Mouse (Mus musculus) c-Kit-negative CD71-positive TER-119-positive erythroid progenitor cells, embryonic 14.5 days (primary cell): ENCODE measurements around the gene Psmg3.

ENCODE experiments used
- DNase-seq: peaks from one replicate; pipeline ENCODE4 v3.0.0-alpha.2; 2013; ENCODE audit warnings: low read depth, low spot score

Gene Psmg3

DNA sequence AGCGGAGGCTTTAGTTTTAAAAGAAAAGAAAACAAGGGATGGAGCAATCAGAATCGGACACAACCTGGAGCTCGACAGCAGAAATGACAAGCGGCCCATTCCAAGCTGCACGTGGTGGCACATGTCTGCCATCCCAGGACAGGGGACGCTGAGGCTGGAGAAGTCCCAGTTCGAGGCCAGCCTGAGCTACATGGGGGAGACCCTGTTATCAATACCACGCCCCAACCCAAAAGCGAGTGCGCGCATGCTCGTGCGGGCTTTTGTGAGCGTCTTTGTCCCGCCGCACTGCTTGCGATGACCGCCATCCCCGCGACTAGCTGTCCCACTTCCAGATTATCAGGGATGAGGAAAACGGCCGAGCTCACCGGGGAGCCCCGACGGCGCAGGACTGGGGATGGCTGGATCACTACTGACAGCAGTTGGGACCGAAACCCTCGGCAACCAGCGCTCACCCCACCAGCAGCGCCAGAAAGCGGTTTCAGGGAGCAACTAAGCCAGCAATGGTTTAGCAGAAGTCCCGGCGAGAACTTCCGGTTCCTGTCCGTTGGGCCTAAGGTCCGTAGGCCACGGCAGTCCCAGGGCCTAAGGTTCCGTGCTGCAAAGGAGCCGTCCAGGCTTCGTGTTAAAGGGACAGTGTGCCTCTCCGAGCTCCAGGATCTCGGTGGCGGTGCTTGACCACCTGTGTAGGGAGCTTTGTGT is at the start of gene Psmg3, which contains the start of gene Gm26938:
Psmg3 (minus strand) TSS at position 529 of the 699 bp plus-strand sequence.
Gm26938 (minus strand) TSS at position 51 of the 699 bp plus-strand sequence.
- peak; percentile 79 for DNase-seq

DNA sequence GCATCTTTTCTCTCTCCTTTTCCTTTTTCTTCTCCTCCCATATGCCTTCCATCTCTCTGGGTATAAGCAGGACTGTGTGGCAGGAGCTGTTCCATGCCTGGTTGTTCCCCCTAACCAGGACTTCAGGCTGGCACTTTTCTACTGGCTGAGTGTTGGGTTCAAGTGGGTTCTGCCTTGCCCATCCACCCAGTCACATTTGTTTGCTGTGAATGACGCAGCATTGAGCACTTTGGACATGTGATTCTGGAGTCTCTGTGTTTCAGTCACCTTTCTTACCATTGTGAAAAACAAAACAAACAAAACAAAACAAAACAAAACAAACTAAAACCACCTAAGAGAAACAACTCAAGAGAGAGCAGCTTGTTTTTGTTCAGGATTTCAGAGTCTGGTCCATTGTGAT is 44.8 kb upstream of the Psmg3 start:
- DNase-seq = no peak

DNA sequence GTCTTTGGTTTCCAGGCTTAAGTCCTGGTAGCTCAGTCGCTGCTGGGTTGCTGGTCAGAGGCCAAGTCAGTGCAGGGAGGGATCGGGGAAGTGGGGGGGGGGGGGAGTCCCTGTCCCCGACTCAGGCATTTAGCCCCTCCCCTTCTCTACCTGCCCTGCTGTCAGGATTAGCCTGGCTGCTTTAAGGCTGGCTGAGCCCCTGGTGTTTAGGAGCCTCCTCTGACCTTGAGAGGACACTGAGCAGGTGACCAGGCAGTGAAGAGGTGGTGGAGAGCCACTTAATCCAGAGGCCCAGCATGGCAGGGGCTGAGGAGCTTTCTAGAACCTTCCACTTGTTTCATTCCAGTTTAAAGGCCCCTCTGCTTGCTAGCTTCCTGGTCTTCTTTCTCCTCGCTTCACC is 44.2 kb upstream of the Psmg3 start:
- DNase-seq = no peak

DNA sequence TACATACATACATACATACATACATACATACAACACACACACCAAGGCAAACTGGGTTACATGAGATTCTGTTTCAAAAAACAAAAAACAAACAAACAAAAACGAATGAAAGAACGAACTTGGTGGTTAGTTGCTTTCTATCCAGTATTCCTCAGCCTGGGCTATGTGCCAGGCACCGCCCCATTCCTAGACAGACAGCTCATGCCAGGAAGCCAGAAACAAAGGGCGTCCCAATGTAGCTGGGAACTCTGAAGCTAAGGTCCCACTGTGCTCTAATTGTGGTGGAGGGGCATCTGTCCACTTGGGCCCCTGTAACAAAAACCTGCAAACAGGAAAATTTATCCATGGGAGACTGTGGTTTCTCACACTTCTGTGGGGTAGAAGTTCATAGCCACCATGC is 36.1 kb upstream of the Psmg3 start:
- DNase-seq = no peak

DNA sequence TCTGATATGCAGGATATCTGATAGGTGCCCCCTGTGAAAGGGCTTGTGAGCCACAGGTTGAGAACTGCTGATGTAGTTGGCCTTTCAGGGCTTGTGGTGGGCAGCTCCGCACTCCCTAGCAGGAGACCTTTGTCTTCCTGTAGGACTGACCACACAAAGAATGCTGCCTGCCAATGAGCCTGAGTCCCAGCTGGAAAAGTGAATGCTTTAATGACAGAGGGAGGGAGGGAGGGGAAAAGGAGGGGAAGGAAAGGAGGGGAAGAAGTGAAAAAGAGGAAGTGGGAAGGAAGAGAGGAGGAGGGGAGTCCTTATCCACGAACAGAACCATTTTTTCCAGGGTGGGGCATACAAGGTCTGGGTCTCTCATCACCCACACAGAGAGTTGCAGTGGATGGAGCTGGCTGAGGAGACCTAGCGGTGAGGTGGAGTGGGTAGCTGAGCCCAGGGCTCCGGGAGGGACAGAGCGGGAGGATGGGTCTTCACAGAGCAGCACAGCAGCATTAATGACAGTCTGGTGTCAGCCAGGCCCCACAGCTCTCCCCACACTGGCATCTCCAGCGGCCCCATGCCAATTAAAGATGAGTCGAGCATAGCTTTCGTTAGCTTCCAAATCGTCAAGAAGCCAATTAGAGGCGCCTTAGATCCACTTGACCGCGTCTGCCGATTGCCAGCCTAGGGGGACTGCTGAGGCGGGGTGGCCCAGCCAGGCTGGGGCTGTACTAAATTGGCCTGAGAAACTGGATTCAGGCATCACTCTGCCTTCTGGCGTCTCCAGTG is 33.8 kb upstream of the Psmg3 start:
- DNase-seq = no peak

DNA sequence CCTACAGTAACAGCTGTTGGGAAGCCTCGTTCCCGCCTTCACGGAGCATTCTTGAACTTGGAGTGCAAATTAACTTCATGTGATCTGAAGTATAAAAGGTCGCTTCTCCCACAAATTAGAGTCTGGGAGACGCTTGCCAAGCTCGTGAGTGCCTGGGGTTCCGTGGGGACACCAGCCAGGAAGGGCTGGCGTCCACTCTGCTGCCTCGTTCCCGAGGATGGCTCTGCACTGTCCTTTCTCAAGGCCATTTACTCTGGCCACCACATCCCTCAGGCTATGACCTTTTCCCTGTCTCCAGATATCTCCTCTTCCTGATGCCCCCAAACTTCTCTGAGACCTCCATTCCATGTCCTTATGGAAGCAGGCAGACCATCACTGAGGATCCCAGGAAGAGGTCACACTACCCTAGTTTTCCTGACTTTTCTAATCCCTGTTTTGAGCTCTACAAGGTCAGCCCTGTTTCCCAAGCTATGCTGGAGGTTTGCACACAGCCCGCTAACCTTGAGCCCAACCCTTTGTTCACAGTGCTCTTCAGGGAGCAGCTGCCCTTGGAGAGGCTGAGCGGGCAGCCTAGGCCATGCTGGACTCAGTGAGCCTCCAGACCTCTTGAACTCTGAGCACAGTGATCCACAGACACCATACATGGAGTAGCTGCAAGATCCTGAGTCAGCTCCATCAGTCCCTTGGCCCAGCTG is 23.1 kb upstream of the Psmg3 start:
- DNase-seq = no peak

DNA sequence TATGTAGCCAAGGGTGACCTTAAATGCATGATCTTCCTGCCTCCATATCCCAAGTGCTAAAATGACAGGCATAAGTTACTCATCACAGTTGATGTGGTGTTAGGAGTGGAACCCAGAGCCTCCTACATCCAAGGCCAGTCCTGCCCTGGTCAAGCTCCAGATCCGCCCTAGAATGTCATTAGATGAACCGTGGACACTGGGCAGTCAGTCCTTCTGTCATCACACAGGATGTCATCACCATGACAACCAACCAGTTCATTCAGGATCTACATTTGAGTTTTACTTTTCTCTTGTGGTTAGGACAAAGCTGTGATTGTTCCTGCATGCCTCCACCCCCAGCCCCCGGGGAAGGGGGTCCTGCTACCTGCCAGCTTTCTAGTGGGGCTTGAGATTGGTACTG is 12.5 kb upstream of the Psmg3 start:
- no peak for DNase-seq

DNA sequence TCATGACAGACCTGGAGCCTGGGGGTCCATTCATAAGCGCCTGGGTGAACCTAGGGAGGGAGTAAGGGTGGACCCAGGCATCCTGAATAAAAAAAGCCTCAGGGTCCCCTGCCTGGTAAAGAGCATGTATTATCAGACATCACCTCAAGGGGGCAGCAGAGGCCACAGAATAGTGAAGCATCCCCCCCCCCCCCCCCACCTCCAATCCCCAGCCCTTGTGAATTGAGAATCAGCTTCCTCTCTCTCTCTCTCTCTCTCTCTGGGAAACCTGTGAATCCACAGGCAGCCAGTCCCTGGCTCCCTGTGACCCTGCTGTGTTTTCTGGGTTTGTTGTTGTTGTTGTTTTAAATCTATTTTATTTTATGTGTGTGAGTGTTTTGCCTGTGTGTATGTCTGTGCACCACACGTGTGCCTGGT is 11.8 kb upstream of the Psmg3 start:
- DNase-seq = no peak

DNA sequence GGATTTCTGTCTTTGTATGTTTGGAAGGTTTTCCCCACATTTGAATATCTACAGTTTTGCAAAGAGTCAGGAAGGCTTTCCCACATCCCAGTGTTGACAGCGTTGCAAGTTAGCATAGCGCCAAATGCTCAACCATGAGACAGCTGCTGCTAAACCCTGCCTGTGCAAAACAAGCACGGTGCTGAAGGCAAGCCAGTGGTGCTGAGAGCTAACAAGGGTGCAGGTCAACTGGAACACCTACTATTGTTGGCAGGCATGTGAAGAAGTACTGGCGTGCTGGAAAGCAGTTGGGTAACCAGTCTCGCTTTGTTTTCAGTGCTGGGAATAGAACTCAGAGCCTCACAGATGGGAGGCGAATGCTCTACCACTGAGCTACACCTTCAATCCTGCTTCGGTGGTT is 9.0 kb upstream of the Psmg3 start:
- no peak for DNase-seq

DNA sequence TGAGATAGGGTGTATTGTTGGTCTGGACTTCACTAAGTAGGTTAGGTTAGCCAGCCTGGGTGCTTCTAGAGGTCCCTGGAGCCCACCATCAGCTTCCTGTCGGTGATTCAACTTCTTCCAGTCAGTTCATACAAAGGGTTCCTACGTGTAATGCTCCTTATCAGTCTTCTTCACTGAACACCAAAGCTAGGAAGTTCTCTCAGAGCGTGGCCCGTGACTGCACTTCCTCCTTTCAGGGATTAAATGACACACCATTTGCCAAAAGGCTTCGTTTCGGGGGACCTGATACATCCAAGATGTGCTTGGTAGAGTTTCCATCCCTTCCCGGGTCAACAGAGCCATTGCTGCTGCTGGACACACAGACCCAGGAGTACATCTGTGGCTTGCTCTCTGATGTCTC is 5.4 kb upstream of the Psmg3 start:
- no peak for DNase-seq

DNA sequence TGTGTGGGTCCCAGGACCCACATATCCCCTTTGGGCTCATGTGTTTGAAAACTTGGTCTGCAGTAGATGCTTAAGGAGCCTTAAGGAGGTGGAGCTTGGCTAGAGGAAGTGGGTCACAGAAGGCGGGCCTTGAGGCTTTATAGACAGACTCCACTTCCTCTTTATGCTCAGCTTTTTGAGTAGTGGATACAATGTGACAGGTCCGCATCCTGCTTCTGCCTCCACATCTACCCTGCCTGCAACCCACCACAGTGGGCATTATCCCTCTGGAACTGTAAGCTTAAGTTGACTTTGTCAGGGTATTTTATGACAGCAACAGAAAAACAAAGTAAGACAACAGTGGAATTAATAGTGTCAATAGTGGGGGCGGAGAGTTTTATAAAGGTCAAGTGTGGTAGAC is 4.0 kb upstream of the Psmg3 start:
- no peak for DNase-seq

DNA sequence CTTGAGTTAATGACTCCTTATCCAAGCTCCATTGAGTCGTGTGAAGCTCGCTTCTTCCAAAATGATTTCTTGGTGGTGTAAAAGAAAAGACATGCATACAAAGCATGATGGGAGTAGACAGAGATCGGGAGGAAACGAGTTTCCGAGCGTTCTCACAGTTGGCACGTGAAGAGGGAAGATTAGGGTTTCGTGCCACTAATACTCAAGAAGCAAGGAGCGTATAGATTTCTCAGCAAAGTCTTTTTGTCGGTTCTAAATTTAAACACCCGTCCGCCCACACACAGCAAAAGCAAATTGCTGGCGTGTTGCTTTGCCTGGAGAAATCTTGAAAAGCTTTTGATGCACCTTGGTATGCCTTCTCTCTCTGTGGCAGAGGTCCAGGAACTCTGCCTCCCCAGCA is 2.7 kb upstream of the Psmg3 start:
- DNase-seq = no peak

DNA sequence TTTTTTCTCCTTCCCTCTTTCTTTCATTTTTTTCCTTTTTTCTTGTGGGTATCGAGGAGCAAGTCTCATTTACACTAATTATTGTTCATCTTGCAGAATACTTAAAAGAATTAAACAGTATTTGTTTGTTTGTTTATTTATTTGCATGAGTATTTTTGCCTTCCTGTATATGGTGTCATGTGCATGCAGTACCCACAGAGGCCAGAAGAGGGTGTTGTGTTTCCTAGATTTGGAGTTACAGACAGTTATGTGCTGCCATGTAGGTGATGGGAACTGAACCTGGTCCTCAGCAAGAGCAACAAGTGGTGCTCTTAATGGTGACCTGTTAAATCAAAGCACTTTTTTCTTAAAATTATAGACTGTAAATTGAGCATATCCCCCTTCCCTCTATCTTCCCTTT is 908 bp upstream of the Psmg3 start:
- no peak for DNase-seq

DNA sequence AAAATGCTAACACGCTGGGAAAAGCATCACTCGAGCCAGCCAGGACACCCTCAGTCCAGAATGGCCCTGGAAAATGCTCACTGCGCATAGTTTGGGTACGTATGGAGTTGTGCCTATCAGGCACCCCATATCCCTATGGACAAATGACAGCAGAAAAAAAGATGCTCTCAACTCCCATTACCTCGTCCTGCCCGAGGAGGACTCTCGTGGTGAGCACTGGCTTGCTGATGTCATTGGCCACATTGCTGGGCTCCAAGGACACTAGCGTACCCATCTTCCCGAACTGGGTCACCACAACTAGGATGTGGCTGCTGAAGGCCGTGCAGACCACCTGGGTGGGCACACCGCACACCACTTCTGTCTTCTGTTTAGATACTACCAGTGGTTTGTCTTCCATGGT is 738 bp downstream of the Psmg3 start:
- no peak for DNase-seq

DNA sequence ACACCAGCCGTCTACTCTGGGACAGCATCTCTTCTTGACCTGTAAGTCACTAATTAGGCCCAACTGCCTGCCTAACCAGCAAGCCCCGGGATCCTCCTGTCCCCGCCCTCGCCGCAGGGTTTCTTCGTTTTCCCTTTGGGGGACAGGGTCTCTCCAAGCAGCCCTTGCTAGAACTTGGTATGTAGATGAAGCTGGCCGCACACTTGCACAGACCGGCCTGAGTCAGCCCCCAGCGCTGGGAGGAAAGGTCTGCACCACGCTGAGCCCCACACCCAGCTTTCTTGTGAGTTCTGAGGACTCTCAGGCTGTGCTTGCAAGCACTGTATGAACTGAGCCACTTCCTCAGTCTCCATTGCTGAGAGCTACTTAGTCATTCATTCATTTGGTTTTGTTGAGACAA is 2.2 kb downstream of the Psmg3 start:
- no peak for DNase-seq

DNA sequence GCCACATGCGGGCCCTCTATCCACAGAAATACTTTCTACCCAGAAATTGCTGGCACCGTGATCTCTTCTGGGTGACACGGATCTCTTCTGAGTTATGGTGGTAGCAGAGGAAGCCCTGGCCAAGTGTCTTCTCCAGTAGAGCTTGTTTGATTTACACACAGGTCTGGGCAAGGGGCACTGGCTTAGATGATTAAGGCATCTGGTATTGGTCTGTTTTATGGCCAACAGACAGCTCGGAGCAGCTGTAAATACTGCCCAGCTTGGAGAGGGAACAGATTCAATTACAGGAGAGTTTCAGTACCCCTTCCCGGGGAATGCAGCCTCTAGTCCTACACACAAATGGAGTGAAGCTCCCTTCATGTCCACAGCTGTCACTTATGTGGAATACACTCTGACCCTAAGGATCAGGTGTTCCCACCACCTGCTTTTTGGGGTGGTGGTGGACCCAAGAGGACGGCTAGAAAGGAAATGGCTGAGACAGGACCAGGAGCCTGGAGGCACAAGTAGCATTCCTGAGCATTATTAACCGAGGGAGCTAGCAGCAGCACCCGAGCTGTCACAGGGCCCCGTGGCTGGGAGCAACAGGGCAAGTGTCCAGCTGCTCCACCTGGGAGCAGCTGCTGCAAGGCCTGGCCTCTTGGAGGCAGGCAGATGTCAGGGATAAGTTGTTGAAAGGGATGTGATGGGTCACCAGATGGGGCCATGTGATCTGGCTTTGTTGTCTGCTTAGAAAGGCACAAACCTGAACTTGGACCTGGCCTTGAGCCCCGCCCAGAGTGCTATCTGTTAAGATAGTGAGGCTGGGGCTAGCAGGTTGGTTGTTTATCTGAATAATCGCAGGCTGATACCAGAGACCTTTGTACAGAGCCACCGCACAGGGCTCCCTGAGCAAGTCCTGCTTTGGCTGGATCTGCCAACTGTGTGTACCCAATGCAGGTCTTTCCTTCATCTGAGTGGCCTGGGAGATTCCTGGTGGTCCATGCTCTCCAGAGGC is 4.9 kb downstream of the Psmg3 start:
- DNase-seq = no peak

DNA sequence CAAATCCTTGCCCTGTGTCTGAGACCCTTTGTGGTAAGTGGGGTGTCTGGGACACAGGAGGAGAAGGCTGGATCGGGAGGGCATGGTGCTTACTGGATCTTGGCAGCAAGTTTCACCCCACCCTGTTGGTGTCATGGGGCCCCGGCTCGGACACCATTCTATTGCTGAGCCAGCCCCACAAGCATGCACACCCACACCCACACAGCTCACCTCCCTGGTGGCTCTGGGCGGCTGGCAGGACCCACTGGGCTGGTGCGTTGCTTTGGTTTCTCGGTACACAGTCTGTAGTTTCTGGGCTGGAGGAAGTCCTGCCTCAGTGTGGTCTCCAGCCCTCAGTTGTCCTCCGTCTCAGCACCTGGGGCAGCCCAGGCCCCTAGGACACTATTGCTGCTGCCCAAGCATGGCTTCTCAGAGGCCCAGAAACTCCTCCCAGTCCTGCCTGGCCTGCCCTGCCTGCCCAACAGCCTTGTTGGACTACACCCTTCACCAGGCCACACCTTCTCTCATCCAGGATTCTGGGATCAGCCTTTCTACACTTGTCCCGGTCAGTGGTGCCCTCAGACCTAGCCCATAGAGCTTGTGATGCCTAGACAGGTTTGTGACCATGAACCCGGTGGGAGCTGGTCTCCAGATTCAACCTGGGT is 7.0 kb downstream of the Psmg3 start, which contains the start of gene Tmem184a:
Tmem184a (minus strand) TSS at position 380 of the 644 bp plus-strand sequence.
- DNase-seq = no peak

DNA sequence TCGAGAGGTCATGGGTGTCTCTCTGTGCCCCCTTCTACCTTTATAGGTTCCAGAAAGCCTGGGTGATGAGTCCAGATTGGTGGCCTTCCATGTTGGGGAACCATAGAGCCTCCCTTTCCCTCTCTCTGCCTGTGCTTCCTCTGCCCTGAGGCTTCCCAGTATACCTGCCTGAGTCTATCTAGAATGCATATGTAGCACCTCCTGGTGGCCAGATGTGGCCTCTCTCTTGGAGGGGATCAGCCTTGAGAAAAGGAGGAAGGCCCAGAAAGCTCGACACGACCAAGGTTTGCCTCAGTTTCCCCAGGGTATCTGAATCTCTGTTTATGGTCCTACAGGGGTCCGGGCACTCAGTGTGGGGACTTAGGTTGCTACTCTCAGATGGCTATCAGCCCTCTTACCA is 7.9 kb downstream of the Psmg3 start:
- peak; percentile 76 for DNase-seq

DNA sequence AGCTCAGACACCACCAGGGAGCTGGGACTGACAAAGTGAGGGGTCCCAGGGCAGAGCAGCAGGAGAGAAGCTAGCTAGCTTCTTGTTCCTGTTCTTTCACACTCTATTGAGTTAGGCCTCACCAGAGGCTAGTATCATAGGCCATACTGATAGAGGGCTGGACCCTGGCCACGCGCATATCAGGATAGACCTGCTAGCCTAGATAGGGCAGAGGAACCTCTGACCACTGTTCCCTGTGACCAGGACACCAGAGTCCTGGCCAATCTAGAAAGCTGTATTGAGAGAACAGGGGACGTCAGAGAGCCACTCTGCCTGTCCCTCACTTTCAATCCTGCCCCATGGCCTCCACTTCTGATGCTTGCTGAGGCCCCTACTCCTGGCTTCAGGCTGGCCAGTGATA is 8.6 kb downstream of the Psmg3 start:
- DNase-seq = no peak

DNA sequence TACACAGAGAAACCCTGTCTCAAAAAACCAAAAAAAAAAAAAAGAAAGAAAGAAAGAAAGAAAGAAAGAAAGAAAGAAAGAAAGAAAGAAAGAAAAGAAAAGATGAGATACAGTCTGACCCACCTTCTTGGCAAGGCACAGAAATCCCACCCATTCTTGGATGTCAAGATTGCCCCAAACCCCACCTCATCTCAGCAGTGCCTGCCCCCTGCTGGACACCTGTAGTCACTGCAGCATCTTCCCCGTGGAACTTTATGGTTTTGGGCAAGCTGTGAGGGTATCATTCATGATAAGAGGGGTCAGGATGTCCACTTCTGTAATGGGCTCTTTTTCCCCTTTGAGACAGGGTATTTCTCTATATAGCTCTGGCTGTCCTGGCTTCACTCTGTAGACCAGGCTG is 9.4 kb downstream of the Psmg3 start:
- DNase-seq = peak; percentile 47

DNA sequence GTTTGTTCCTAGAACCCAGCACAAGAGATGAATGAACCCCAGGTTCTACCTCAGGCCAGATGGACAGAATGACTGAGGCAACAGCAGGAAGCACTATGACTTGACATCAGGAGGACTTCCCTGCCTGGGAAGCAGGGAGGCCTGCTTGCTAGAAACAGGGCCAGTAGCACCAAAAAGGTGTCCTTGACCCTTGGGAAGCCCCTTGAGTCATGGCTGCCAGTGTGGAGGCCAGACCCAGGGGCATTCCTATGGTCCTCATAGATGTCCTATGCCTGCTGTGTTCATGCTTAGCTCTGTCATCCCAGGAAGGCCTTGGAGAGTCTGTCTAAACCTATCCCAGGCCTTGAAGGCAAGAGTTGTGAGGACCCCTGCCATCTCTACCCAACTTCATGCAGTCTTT is 10.2 kb downstream of the Psmg3 start:
- DNase-seq = no peak
